Mouse (Mus musculus) forebrain, postnatal 0 days (tissue): ENCODE data around the gene Ctnnb1. TPM values are rescaled to one million over a fixed set of nuclear protein-coding genes. Genes with fewer than 3 reads are reported as not detected.

Experiments
- ATAC-seq: fragments of 200-750 bp; cut with Nextera tagmentation; 2 replicates; pipeline ENCODE4 v1.8.0; 2017; ENCODE audit warnings: mild to moderate bottlenecking, moderate library complexity
- DNase-seq: peaks from one replicate; pipeline ENCODE4 v3.0.0-alpha.2; 2015
- H3K27ac ChIP-seq: fragments of 300-500 bp; sonication (generic); 2 replicates; pipeline ENCODE4 v1.5.1; 2014; ENCODE audit warnings: low read depth, mild to moderate bottlenecking, antibody characterized with exemption, low read length, moderate library complexity, mixed read lengths
- H3K27me3 ChIP-seq: fragments of 300-500 bp; sonication (generic); 2 replicates; pipeline ENCODE4 v1.6.1; 2014; ENCODE audit warnings: mild to moderate bottlenecking, low read length, mixed read lengths; ENCODE audit not compliant: insufficient read depth
- H3K36me3 ChIP-seq: fragments of 300-500 bp; sonication (generic); 2 replicates; pipeline ENCODE4 v1.6.1; 2014; ENCODE audit warnings: mild to moderate bottlenecking, moderate library complexity; ENCODE audit not compliant: insufficient read depth
- H3K4me1 ChIP-seq: fragments of 300-500 bp; sonication (generic); 2 replicates; pipeline ENCODE4 v1.6.1; 2014; ENCODE audit warnings: antibody characterized with exemption; ENCODE audit not compliant: insufficient read depth
- H3K4me2 ChIP-seq: fragments of 300-500 bp; sonication (generic); 2 replicates; pipeline ENCODE4 v1.6.1; 2014; ENCODE audit warnings: low read depth, mild to moderate bottlenecking, moderate library complexity
- H3K4me3 ChIP-seq: fragments of 300-500 bp; sonication (generic); 2 replicates; pipeline ENCODE4 v1.5.1; 2014; ENCODE audit warnings: low read depth, low read length, mixed read lengths
- H3K9ac ChIP-seq: fragments of 300-500 bp; sonication (generic); 2 replicates; pipeline ENCODE4 v1.6.1; 2014; ENCODE audit warnings: mild to moderate bottlenecking
- H3K9me3 ChIP-seq: fragments of 300-500 bp; sonication (generic); 2 replicates; pipeline ENCODE4 v1.6.1; 2016; ENCODE audit warnings: low read length
- CTCF ChIP-seq: sonication (generic); IDR thresholded peaks from 2 replicates; pipeline ENCODE4 v1.5.1; 2016; ENCODE audit warnings: antibody characterized with exemption, control low read depth, low read depth
- WGBS: fragments of 180-500 bp; shearing (Covaris S2); extraction: QIAGEN DNeasy Blood & Tissue Kit; methylation state at CpG from one replicate; pipeline ENCODE4 v1.1.7; 2014; 5-methylcytosine and 5-hydroxymethylcytosine counted together
- polyA plus RNA-seq: library from polyadenylated mRNA; unstranded; fragments of >200 nt; fragmentation: Nextera tagmentation; extraction: Ambion mirVana; gene quantifications from 2 replicates; pipeline ENCODE4 v1.2.1, GENCODE M21; 2015
- total RNA-seq: library from RNA; depleted of rRNA; stranded (reverse); fragments of >200 nt; gene quantifications from 2 replicates; pipeline ENCODE4 v1.2.3, GENCODE M21; 2014

Gene Ctnnb1
- total and polyA plus RNA-seq, 2 experiments from 2014 or later = 388 to 1,100 TPM

- DNase-seq = no peak
- Histone ChIP-seq H3K9me3 (no peaks in the 10 kb centered on the region), H3K27me3 (no peaks in the 10 kb centered on the region), H3K9ac (no peak overlapping the region), H3K27ac (peak overlapping the region; percentile 37; the same call in 1 of the 2 replicates), H3K4me2 (no peak overlapping the region), H3K4me1 (no peaks in the 10 kb centered on the region), H3K4me3 (no peak overlapping the region), H3K36me3 (peaks cover 89% of the 10 kb centered on the region)
- no peak for ATAC-seq
- no peak for TF ChIP-seq CTCF
- 78% methylated on average over 3 of the region's 3 CpGs for WGBS
These were observed 32.5 kb downstream of the Ctnnb1 start for GRCm38 (mm10) chr9:120961466-120961865.

GRCm38 (mm10) chr9:120961969-120962700 lies 33.1 kb downstream of the Ctnnb1 start:
- no peak; the same call in 1 of the 2 replicates for ATAC-seq
- Histone ChIP-seq H3K9me3 (no peaks in the 10 kb centered on the region), H3K4me1 (no peaks in the 10 kb centered on the region), H3K27ac (peak overlapping the region; percentile 15; the same call in 1 of the 2 replicates), H3K9ac (no peak overlapping the region), H3K4me3 (no peak overlapping the region), H3K36me3 (peaks cover 82% of the 10 kb centered on the region), H3K27me3 (no peaks in the 10 kb centered on the region), H3K4me2 (no peak overlapping the region)
- WGBS = 76% methylated on average over 3 of the region's 3 CpGs
- DNase-seq = no peak
- no peak for TF ChIP-seq CTCF

GRCm38 (mm10) chr9:120963104-120963503 lies 34.1 kb downstream of the Ctnnb1 start:
- no peak overlapping the region for H3K27ac ChIP-seq
- DNase-seq = no peak
- no peak for TF ChIP-seq CTCF
- no peak overlapping the region for H3K9ac ChIP-seq
- H3K9me3 ChIP-seq = no peaks in the 10 kb centered on the region
- H3K4me2 ChIP-seq = no peak overlapping the region
- no peaks in the 10 kb centered on the region for H3K4me1 ChIP-seq
- no peaks in the 10 kb centered on the region for H3K27me3 ChIP-seq
- H3K4me3 ChIP-seq = no peak overlapping the region
- ATAC-seq = peak; percentile 21; the same call in 1 of the 2 replicates
- WGBS = 94% methylated on average over 4 of the region's 4 CpGs
- peaks cover 76% of the 10 kb centered on the region for H3K36me3 ChIP-seq

GRCm38 (mm10) chr9:120963720-120964119 lies 34.7 kb downstream of the Ctnnb1 start:
- no peak overlapping the region for H3K9ac ChIP-seq
- 73% methylated on average over 3 of the region's 3 CpGs for WGBS
- H3K4me2 ChIP-seq = no peak overlapping the region
- no peaks in the 10 kb centered on the region for H3K27me3 ChIP-seq
- DNase-seq (no peak), ATAC-seq (no peak)
- H3K4me3 ChIP-seq = no peak overlapping the region
- TF ChIP-seq CTCF = no peak
- no peaks in the 10 kb centered on the region for H3K4me1 ChIP-seq
- H3K36me3 ChIP-seq = peaks cover 76% of the 10 kb centered on the region
- H3K9me3 ChIP-seq = no peaks in the 10 kb centered on the region
- H3K27ac ChIP-seq = no peak overlapping the region

GRCm38 (mm10) chr9:120964224-120964623 lies 35.2 kb downstream of the Ctnnb1 start:
- H3K9me3 ChIP-seq = no peaks in the 10 kb centered on the region
- H3K27me3 ChIP-seq = no peaks in the 10 kb centered on the region
- H3K4me2 ChIP-seq = no peak overlapping the region
- ATAC-seq (no peak), DNase-seq (no peak)
- WGBS = 78% methylated on average over 5 of the region's 5 CpGs
- no peak overlapping the region for H3K9ac ChIP-seq
- H3K27ac ChIP-seq = 0 out of 2 replicates have a peak overlapping the region, but pooled peaks have one; percentile 4
- no peak overlapping the region for H3K4me3 ChIP-seq
- H3K4me1 ChIP-seq = no peaks in the 10 kb centered on the region
- peaks cover 76% of the 10 kb centered on the region for H3K36me3 ChIP-seq
- TF ChIP-seq CTCF = no peak

GRCm38 (mm10) chr9:120965007-120965406 lies 36.0 kb downstream of the Ctnnb1 start:
- no peak overlapping the region for H3K4me2 ChIP-seq
- ATAC-seq (no peak), DNase-seq (no peak)
- no peak for TF ChIP-seq CTCF
- peaks cover 73% of the 10 kb centered on the region for H3K36me3 ChIP-seq
- no peaks in the 10 kb centered on the region for H3K27me3 ChIP-seq
- H3K9ac ChIP-seq = no peak overlapping the region
- H3K4me1 ChIP-seq = no peaks in the 10 kb centered on the region
- no peak overlapping the region for H3K27ac ChIP-seq
- WGBS = 81% methylated on average over 10 of the region's 10 CpGs
- H3K9me3 ChIP-seq = no peaks in the 10 kb centered on the region
- no peak overlapping the region for H3K4me3 ChIP-seq

- no peak for ATAC-seq
- H3K9me3 ChIP-seq = no peaks in the 10 kb centered on the region
- H3K27ac ChIP-seq = no peak overlapping the region
- no peak for TF ChIP-seq CTCF
- 88% methylated on average over 6 of the region's 6 CpGs for whole genome bisulfite sequencing
- no peak overlapping the region for H3K4me3 ChIP-seq
- H3K4me1 ChIP-seq = no peaks in the 10 kb centered on the region
- H3K27me3 ChIP-seq = no peaks in the 10 kb centered on the region
- no peak for DNase-seq
- no peak overlapping the region for H3K4me2 ChIP-seq
- no peak overlapping the region for H3K9ac ChIP-seq
- peaks cover 14% of the 10 kb centered on the region for H3K36me3 ChIP-seq
These were observed 44.1 kb downstream of the Ctnnb1 start for GRCm38 (mm10) chr9:120973026-120973515.
